Mouse (Mus musculus) midbrain, embryonic 13.5 days (tissue): ENCODE measurements at regions not wholly inside any gene's neighbourhood (a gene's known extent, or its start where the extent isn't known, plus 50 kb on each side); places are given as distances from the start of the nearest gene placed in this dataset.

ENCODE experiments used
- ATAC-seq: fragments of 200-750 bp; cut with Nextera tagmentation; 2 replicates; pipeline ENCODE4 v1.8.0; 2017; ENCODE audit warnings: mild to moderate bottlenecking, moderate TSS enrichment, moderate library complexity
- H3K27ac ChIP-seq: fragments of 300-500 bp; sonication (generic); 2 replicates; pipeline ENCODE4 v1.5.1; 2015; ENCODE audit warnings: inconsistent platforms, mild to moderate bottlenecking, moderate library complexity
- H3K27me3 ChIP-seq: fragments of 300-500 bp; sonication (generic); 2 replicates; pipeline ENCODE4 v1.6.1; 2015; ENCODE audit warnings: mild to moderate bottlenecking, inconsistent platforms
- H3K36me3 ChIP-seq: fragments of 300-500 bp; sonication (generic); 2 replicates; pipeline ENCODE4 v1.6.1; 2015; ENCODE audit warnings: mild to moderate bottlenecking, inconsistent platforms
- H3K4me1 ChIP-seq: fragments of 300-500 bp; sonication (generic); replicated peaks from 2 replicates; pipeline ENCODE4 v1.6.1; 2015; ENCODE audit warnings: inconsistent platforms
- H3K4me2 ChIP-seq: fragments of 300-500 bp; sonication (generic); replicated peaks from 2 replicates; pipeline ENCODE4 v1.6.1; 2015; ENCODE audit warnings: moderate library complexity, mild to moderate bottlenecking, inconsistent platforms
- H3K4me3 ChIP-seq: fragments of 300-500 bp; sonication (generic); replicated peaks from 2 replicates; pipeline ENCODE4 v1.5.1; 2015; ENCODE audit warnings: mild to moderate bottlenecking, inconsistent platforms
- H3K9ac ChIP-seq: fragments of 300-500 bp; sonication (generic); replicated peaks from 2 replicates; pipeline ENCODE4 v1.6.1; 2015; ENCODE audit warnings: mild to moderate bottlenecking, inconsistent platforms
- H3K9me3 ChIP-seq: fragments of 300-500 bp; sonication (generic); 2 replicates; pipeline ENCODE4 v1.6.1; 2016; ENCODE audit warnings: mild to moderate bottlenecking, inconsistent platforms
- WGBS: fragments of 180-500 bp; shearing (Covaris S2); methylation state at CpG from one replicate; pipeline ENCODE4 v1.1.7; 2015; 5-methylcytosine and 5-hydroxymethylcytosine counted together

- peak; percentile 77 for ATAC-seq
- Histone ChIP-seq H3K4me2 (no peak overlapping the region), H3K27ac (no peak overlapping the region), H3K27me3 (no peaks in the 10 kb centered on the region), H3K4me1 (peaks cover 4% of the 10 kb centered on the region; the same call in 1 of the 2 replicates), H3K9me3 (no peaks in the 10 kb centered on the region), H3K4me3 (no peak overlapping the region), H3K36me3 (no peaks in the 10 kb centered on the region), H3K9ac (no peak overlapping the region)
- whole genome bisulfite sequencing = 45% methylated on average over 7 of the region's 7 CpGs
Observed at GRCm38 (mm10) chr15:67495001-67495658, 994.4 kb upstream of the Lrrc6 start.

GRCm38 (mm10) chr15:67481733-67482132, 981.0 kb upstream of the Lrrc6 start:
- no peak for ATAC-seq
- Histone ChIP-seq H3K9ac (no peak overlapping the region), H3K9me3 (no peaks in the 10 kb centered on the region), H3K27ac (no peak overlapping the region), H3K27me3 (no peaks in the 10 kb centered on the region), H3K4me1 (no peaks in the 10 kb centered on the region), H3K36me3 (no peaks in the 10 kb centered on the region), H3K4me3 (no peak overlapping the region), H3K4me2 (no peak overlapping the region)
- 92% methylated on average over 2 of the region's 2 CpGs for WGBS

- Histone ChIP-seq H3K4me3 (no peak overlapping the region), H3K4me2 (no peak overlapping the region), H3K4me1 (no peaks in the 10 kb centered on the region), H3K27ac (no peak overlapping the region), H3K36me3 (no peaks in the 10 kb centered on the region), H3K27me3 (no peaks in the 10 kb centered on the region), H3K9ac (no peak overlapping the region), H3K9me3 (no peaks in the 10 kb centered on the region)
- 83% methylated on average over 5 of the region's 5 CpGs for WGBS
- ATAC-seq = no peak
Observed at GRCm38 (mm10) chr15:67474325-67474724, 973.6 kb upstream of the Lrrc6 start.

GRCm38 (mm10) chr15:67472979-67473378, 972.3 kb upstream of the Lrrc6 start:
- H3K9me3 ChIP-seq = no peaks in the 10 kb centered on the region
- H3K4me2 ChIP-seq = no peak overlapping the region
- H3K27me3 ChIP-seq = no peaks in the 10 kb centered on the region
- ATAC-seq = no peak
- H3K4me1 ChIP-seq = no peaks in the 10 kb centered on the region
- H3K27ac ChIP-seq = no peak overlapping the region
- H3K4me3 ChIP-seq = no peak overlapping the region
- no peak overlapping the region for H3K9ac ChIP-seq
- no peaks in the 10 kb centered on the region for H3K36me3 ChIP-seq

- 100% methylated on average over 1 of the region's 1 CpGs for WGBS
- no peak overlapping the region for H3K4me3 ChIP-seq
- H3K9ac ChIP-seq = no peak overlapping the region
- no peaks in the 10 kb centered on the region for H3K27me3 ChIP-seq
- no peaks in the 10 kb centered on the region for H3K9me3 ChIP-seq
- no peaks in the 10 kb centered on the region for H3K36me3 ChIP-seq
- no peaks in the 10 kb centered on the region for H3K4me1 ChIP-seq
- ATAC-seq = no peak
- no peak overlapping the region for H3K4me2 ChIP-seq
- H3K27ac ChIP-seq = no peak overlapping the region
Observed at GRCm38 (mm10) chr15:67471283-67471682, 970.6 kb upstream of the Lrrc6 start.

GRCm38 (mm10) chr15:67470036-67470435, 969.3 kb upstream of the Lrrc6 start:
- no peak for ATAC-seq
- Histone ChIP-seq H3K4me2 (no peak overlapping the region), H3K4me1 (no peaks in the 10 kb centered on the region), H3K9me3 (no peaks in the 10 kb centered on the region), H3K36me3 (no peaks in the 10 kb centered on the region), H3K4me3 (no peak overlapping the region), H3K27ac (no peak overlapping the region), H3K27me3 (no peaks in the 10 kb centered on the region), H3K9ac (no peak overlapping the region)

DNA sequence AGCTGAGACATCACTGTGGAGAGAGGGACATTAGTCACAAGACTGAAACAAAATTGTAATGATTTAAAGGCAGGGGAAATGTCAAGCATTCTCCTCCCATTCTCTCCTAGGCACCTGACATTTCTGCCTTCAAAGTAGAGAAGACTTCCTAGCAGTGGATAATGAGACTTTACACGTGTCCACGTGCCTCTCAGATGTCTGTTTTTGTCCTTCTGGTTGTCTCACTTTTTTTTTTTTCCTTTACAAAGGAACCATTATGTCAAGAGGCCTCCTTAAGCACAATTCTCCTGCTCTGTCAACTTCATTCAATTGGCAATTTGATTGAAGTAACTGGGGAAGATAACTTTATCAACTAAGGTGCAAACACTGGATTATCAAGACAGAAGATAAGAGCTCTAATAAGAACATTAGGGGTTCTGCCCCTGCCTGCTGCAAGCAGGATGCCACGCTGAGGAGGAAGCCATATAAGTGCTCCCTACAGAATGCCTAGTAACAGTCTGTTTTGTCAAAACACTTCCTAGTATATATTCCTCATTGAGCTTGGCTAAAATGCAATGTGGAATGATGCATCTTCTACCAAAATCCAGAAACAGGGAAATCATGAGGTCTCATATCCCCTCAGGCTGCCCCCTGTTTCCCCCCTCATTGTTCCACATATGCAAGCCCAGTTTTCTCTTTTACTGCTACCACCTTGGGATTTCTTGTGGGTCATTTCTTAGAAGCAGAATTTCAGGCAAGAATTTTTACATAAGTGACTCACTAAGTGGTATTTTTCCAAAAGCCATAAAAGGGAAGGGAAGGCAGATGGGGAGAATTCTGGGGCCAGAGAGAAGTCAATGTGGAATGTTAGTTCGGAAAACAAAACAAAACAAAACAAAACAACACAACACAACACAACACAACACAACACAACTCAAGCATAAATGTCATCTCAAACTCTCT, 967.0 kb upstream of the Lrrc6 start:
- Histone ChIP-seq H3K9me3 (no peaks in the 10 kb centered on the region), H3K27ac (no peak overlapping the region), H3K4me2 (no peak overlapping the region), H3K4me1 (no peaks in the 10 kb centered on the region), H3K9ac (no peak overlapping the region), H3K36me3 (no peaks in the 10 kb centered on the region), H3K27me3 (no peaks in the 10 kb centered on the region), H3K4me3 (no peak overlapping the region)
- 45% methylated on average over 4 of the region's 4 CpGs for WGBS
- no peak for ATAC-seq

DNA sequence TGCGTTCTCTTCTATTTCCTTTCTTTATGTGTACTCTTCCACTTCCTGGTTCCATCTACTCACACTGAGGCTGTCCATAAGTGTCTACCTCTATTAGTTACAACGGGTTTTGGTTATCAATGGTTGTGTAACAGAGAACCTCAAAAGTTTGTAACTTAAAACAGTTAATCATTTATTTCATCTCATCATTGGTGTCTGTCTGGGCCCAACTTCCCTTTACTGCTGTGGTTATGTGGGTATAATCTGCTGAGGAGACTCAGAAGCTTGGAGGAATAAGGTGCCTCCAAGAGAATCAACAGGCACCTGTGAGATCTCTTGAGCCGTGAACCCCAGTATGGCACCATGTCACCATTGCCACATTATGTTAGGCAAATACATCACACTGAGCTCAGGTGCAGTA, 962.2 kb upstream of the Lrrc6 start:
- H3K27me3 ChIP-seq = no peaks in the 10 kb centered on the region
- no peak overlapping the region for H3K27ac ChIP-seq
- H3K4me3 ChIP-seq = no peak overlapping the region
- H3K9me3 ChIP-seq = no peaks in the 10 kb centered on the region
- H3K9ac ChIP-seq = no peak overlapping the region
- no peaks in the 10 kb centered on the region for H3K36me3 ChIP-seq
- ATAC-seq = no peak
- 91% methylated on average over 3 of the region's 3 CpGs for WGBS
- H3K4me1 ChIP-seq = no peaks in the 10 kb centered on the region
- no peak overlapping the region for H3K4me2 ChIP-seq

- no peak overlapping the region for H3K4me2 ChIP-seq
- no peaks in the 10 kb centered on the region for H3K4me1 ChIP-seq
- no peak overlapping the region for H3K9ac ChIP-seq
- no peak for ATAC-seq
- no peaks in the 10 kb centered on the region for H3K9me3 ChIP-seq
- no peaks in the 10 kb centered on the region for H3K36me3 ChIP-seq
- H3K27me3 ChIP-seq = no peaks in the 10 kb centered on the region
- H3K27ac ChIP-seq = no peak overlapping the region
- WGBS = 87% methylated on average over 1 of the region's 1 CpGs
- no peak overlapping the region for H3K4me3 ChIP-seq
Observed at GRCm38 (mm10) chr15:67460384-67460783, 959.7 kb upstream of the Lrrc6 start.

DNA sequence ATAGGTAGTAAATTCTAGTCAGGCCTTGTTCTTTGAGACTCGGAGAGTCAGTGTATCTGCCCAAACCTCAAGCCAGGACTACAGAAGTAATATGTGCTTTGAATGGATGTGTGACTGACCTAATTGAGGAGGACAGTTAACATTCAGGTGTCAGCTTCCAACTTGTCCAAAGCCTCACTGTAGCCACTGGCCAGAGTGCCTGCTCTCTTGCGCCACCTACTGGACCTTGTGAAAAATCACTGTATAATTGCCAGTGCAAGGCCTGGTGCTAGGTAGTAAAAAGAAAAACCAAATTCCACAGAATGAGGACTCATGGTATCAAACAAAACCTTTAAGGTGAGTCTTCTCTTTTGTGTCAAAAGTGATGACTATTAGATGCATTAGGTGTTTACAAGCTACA, 933.6 kb upstream of the Lrrc6 start:
- no peaks in the 10 kb centered on the region for H3K36me3 ChIP-seq
- H3K9me3 ChIP-seq = no peaks in the 10 kb centered on the region
- no peak overlapping the region for H3K9ac ChIP-seq
- no peaks in the 10 kb centered on the region for H3K27me3 ChIP-seq
- no peaks in the 10 kb centered on the region for H3K4me1 ChIP-seq
- ATAC-seq = peak; percentile 73
- no peak overlapping the region for H3K4me2 ChIP-seq
- H3K4me3 ChIP-seq = no peak overlapping the region
- no peak overlapping the region for H3K27ac ChIP-seq
- WGBS = 44% methylated on average over 2 of the region's 2 CpGs

DNA sequence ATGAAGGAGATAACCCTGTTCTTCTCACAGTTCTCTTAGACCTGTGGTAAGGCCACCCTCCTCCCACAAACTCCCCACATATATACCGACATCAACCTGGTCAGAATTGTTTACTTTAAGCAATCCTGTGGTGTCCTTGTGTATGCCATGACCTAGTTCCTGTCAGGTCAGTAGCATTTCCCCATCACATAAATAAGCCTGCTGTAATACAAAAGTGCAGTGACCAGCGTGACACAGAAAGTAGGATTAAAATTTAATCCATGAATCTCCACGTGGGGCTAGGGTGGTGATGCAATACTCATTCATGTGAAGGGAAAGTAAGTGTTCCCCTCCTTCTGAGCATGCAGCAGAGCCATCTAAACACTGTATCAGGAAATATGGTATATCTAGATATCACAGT, 923.2 kb upstream of the Lrrc6 start:
- Histone ChIP-seq H3K9ac (no peak overlapping the region), H3K4me2 (no peak overlapping the region), H3K27me3 (no peaks in the 10 kb centered on the region), H3K36me3 (no peaks in the 10 kb centered on the region), H3K27ac (no peak overlapping the region), H3K4me3 (no peak overlapping the region), H3K4me1 (no peaks in the 10 kb centered on the region), H3K9me3 (no peaks in the 10 kb centered on the region)
- WGBS = 68% methylated on average over 3 of the region's 3 CpGs
- ATAC-seq = no peak

- Histone ChIP-seq H3K27ac (no peak overlapping the region), H3K9me3 (no peaks in the 10 kb centered on the region), H3K27me3 (no peaks in the 10 kb centered on the region), H3K36me3 (no peaks in the 10 kb centered on the region), H3K4me1 (no peaks in the 10 kb centered on the region), H3K4me3 (no peak overlapping the region), H3K9ac (no peak overlapping the region), H3K4me2 (no peak overlapping the region)
- WGBS = 79% methylated on average over 8 of the region's 8 CpGs
- no peak for ATAC-seq
Observed at GRCm38 (mm10) chr15:67422277-67422953, 921.7 kb upstream of the Lrrc6 start.
